In genomic region chr5:24841662-24842273, GRCm38 (mm10) we compare ENCODE assay signal across 8 mouse cellular contexts. TPM values are rescaled to one million over a fixed set of nuclear protein-coding genes. Genes with fewer than 3 reads are reported as not detected.
DNase-seq lines count a peak whose midpoint lies in the region; ATAC-seq and TF ChIP-seq lines count a peak whose summit lies in the region.

No protein-coding gene starts in this region.

- peak overlapping the region; percentile 99 for H3K9ac ChIP-seq in heart, embryonic 11.5 days (ENCODE audit: low read depth, low read length)
- peak overlapping the region; percentile 95 for H3K9ac ChIP-seq in embryonic facial prominence, embryonic 13.5 days
- H3K9ac ChIP-seq in heart, embryonic 16.5 days (ENCODE audit: low read length), result peak overlapping the region; percentile 99
- peak overlapping the region; percentile 99 for H3K9ac ChIP-seq in liver, embryonic 12.5 days
- H3K9ac ChIP-seq in neural tube, embryonic 12.5 days, result peak overlapping the region; percentile 91

- no peaks in the 10 kb centered on the region for H3K9me3 ChIP-seq in heart, embryonic 11.5 days (replicated peaks; ENCODE audit: control insufficient read depth, low read length)
- H3K9me3 ChIP-seq in G1E (replicated peaks), result 0 out of 2 replicates have a peak, but pooled peaks cover 2% of the 10 kb centered on the region
- no peaks in the 10 kb centered on the region for H3K9me3 ChIP-seq in embryonic facial prominence, embryonic 13.5 days
- H3K9me3 ChIP-seq in heart, embryonic 16.5 days (replicated peaks; ENCODE audit: control insufficient read depth, low read length), result no peaks in the 10 kb centered on the region
- H3K9me3 ChIP-seq in liver, embryonic 12.5 days (replicated peaks), result no peaks in the 10 kb centered on the region
- H3K9me3 ChIP-seq in neural tube, embryonic 12.5 days, result no peaks in the 10 kb centered on the region

- under 1% methylated on average over 42 of the region's 50 CpGs for WGBS in heart, embryonic 11.5 days (ENCODE audit: insufficient replicate concordance)
- 0% methylated on average over 46 of the region's 50 CpGs for WGBS in embryonic facial prominence, embryonic 13.5 days
- under 1% methylated on average over 48 of the region's 50 CpGs for WGBS in heart, embryonic 16.5 days
- WGBS in liver, embryonic 12.5 days (ENCODE audit: insufficient replicate concordance), result under 1% methylated on average over 50 of the region's 50 CpGs
- WGBS in neural tube, embryonic 12.5 days, result under 1% methylated on average over 50 of the region's 50 CpGs

- peak overlapping the region; percentile 100 for H3K27ac ChIP-seq in heart, embryonic 11.5 days (ENCODE audit: low read depth, low read length)
- H3K27ac ChIP-seq in embryonic facial prominence, embryonic 13.5 days, result peak overlapping the region; percentile 99
- peak overlapping the region; percentile 100 for H3K27ac ChIP-seq in heart, embryonic 16.5 days (ENCODE audit: low read length)
- peak overlapping the region; percentile 100 for H3K27ac ChIP-seq in liver, embryonic 12.5 days
- peak overlapping the region; percentile 95 for H3K27ac ChIP-seq in neural tube, embryonic 12.5 days

- DNase-seq in heart, postnatal 4 days, result no peak
- peak; percentile 26 for DNase-seq in G1E (ENCODE audit: low spot score)
- DNase-seq in kidney, postnatal 14 days, result no peak

- no peaks in the 10 kb centered on the region for H3K27me3 ChIP-seq in heart, embryonic 11.5 days (ENCODE audit: control insufficient read depth, insufficient read depth, low read length)
- 0 out of 2 replicates have a peak, but pooled peaks cover 4% of the 10 kb centered on the region for H3K27me3 ChIP-seq in G1E (ENCODE audit: insufficient read depth, low read length)
- H3K27me3 ChIP-seq in embryonic facial prominence, embryonic 13.5 days, result no peaks in the 10 kb centered on the region
- H3K27me3 ChIP-seq in heart, embryonic 16.5 days (ENCODE audit: control insufficient read depth, insufficient read depth, low read length), result no peaks in the 10 kb centered on the region
- H3K27me3 ChIP-seq in liver, embryonic 12.5 days (replicated peaks), result no peaks in the 10 kb centered on the region
- H3K27me3 ChIP-seq in neural tube, embryonic 12.5 days (replicated peaks), result no peaks in the 10 kb centered on the region

- TF ChIP-seq CTCF in G1E (IDR thresholded peaks at IDR 0.05; ENCODE audit: low read depth, low read length), result no peak

- peak overlapping the region; percentile 96 for H3K4me2 ChIP-seq in heart, embryonic 11.5 days
- H3K4me2 ChIP-seq in embryonic facial prominence, embryonic 13.5 days, result peak overlapping the region; percentile 90
- peak overlapping the region; percentile 82 for H3K4me2 ChIP-seq in heart, embryonic 16.5 days (ENCODE audit: low read depth, low read length)
- H3K4me2 ChIP-seq in liver, embryonic 12.5 days, result peak overlapping the region; percentile 86
- peak overlapping the region; percentile 88 for H3K4me2 ChIP-seq in neural tube, embryonic 12.5 days (replicated peaks)

- peak; percentile 5; the same call in 1 of the 2 replicates for ATAC-seq in heart, embryonic 11.5 days (replicated peaks; ENCODE audit: insufficient number of reproducible peaks, low FRiP score, low TSS enrichment)
- ATAC-seq in G1E (ENCODE audit: extremely low read depth, insufficient number of reproducible peaks, low FRiP score, poor library complexity, severe bottlenecking), result no peak
- peak; percentile 0; the same call in 1 of the 2 replicates for ATAC-seq in embryonic facial prominence, embryonic 13.5 days (ENCODE audit: insufficient number of reproducible peaks, insufficient read depth, low FRiP score, low TSS enrichment, low read depth)
- peak; percentile 10 for ATAC-seq in heart, embryonic 16.5 days (replicated peaks; ENCODE audit: extremely low read depth, insufficient read depth, low FRiP score)
- ATAC-seq in liver, embryonic 12.5 days, result peak; percentile 0
- peak; percentile 59; the same call in 1 of the 2 replicates for ATAC-seq in neural tube, embryonic 12.5 days (ENCODE audit: low FRiP score, low read depth)

- no peaks in the 10 kb centered on the region for H3K36me3 ChIP-seq in heart, embryonic 11.5 days (ENCODE audit: control insufficient read depth, insufficient read depth, low read length)
- peaks cover 21% of the 10 kb centered on the region for H3K36me3 ChIP-seq in G1E (replicated peaks)
- H3K36me3 ChIP-seq in embryonic facial prominence, embryonic 13.5 days, result no peaks in the 10 kb centered on the region
- H3K36me3 ChIP-seq in heart, embryonic 16.5 days (ENCODE audit: control insufficient read depth, insufficient read depth), result no peaks in the 10 kb centered on the region
- H3K36me3 ChIP-seq in liver, embryonic 12.5 days, result peaks cover 4% of the 10 kb centered on the region; the same call in 1 of the 2 replicates
- no peaks in the 10 kb centered on the region for H3K36me3 ChIP-seq in neural tube, embryonic 12.5 days

- H3K4me1 ChIP-seq in heart, embryonic 11.5 days (ENCODE audit: control insufficient read depth, insufficient read depth, low read length), result peaks cover 19% of the 10 kb centered on the region
- peaks cover 43% of the 10 kb centered on the region for H3K4me1 ChIP-seq in G1E (ENCODE audit: insufficient read depth, low read depth, low read length)
- peaks cover 40% of the 10 kb centered on the region for H3K4me1 ChIP-seq in embryonic facial prominence, embryonic 13.5 days
- H3K4me1 ChIP-seq in heart, embryonic 16.5 days (ENCODE audit: control insufficient read depth, insufficient read depth, low read length), result peaks cover 45% of the 10 kb centered on the region
- H3K4me1 ChIP-seq in liver, embryonic 12.5 days, result peaks cover 47% of the 10 kb centered on the region
- H3K4me1 ChIP-seq in neural tube, embryonic 12.5 days, result peaks cover 21% of the 10 kb centered on the region

- peak overlapping the region; percentile 99 for H3K4me3 ChIP-seq in heart, embryonic 11.5 days (ENCODE audit: low read depth, low read length)
- peak overlapping the region; percentile 91 for H3K4me3 ChIP-seq in G1E (ENCODE audit: low read depth, low read length)
- peak overlapping the region; percentile 91 for H3K4me3 ChIP-seq in embryonic facial prominence, embryonic 13.5 days
- H3K4me3 ChIP-seq in heart, embryonic 16.5 days (ENCODE audit: low read length), result peak overlapping the region; percentile 99
- peak overlapping the region; percentile 95 for H3K4me3 ChIP-seq in liver, embryonic 12.5 days
- H3K4me3 ChIP-seq in neural tube, embryonic 12.5 days, result peak overlapping the region; percentile 93

RNA-seq across cellular contexts. Expression of gene Rheb, which starts 0.7 kb away (rescaled TPM):
- polyA plus RNA-seq in heart, embryonic 11.5 days (2014; fragmentation: Nextera tagmentation; extraction: Ambion mirVana), result 242 and 245 TPM in 2 replicates
- 100 to 1,000 TPM in 1 of 2 experiments, 10 to 100 TPM in 1; 99.3 to 100 TPM for total RNA-seq in heart, postnatal 4 days (2021)
- total RNA-seq in G1E (2014; fragmentation: Nextera tagmentation) (65.1 and 81.2 TPM in 2 replicates), G1E (2017) (47.9 and 55.3 TPM in 2 replicates)
- 20.5 and 22.1 TPM in 2 replicates for polyA plus RNA-seq in G1E (2012)
- polyA plus RNA-seq in embryonic facial prominence, embryonic 13.5 days (2015; fragmentation: Nextera tagmentation; extraction: Ambion mirVana), result 219 and 253 TPM in 2 replicates
- 242 and 283 TPM in 2 replicates for polyA plus RNA-seq in heart, embryonic 16.5 days (2015; fragmentation: Nextera tagmentation; extraction: Ambion mirVana)
- polyA plus RNA-seq in liver, embryonic 12.5 days (2016; fragmentation: Nextera tagmentation; extraction: Ambion mirVana), result 110 and 113 TPM in 2 replicates
- polyA plus RNA-seq in neural tube, embryonic 12.5 days (2016; fragmentation: Nextera tagmentation; extraction: Ambion mirVana), result 181 and 183 TPM in 2 replicates
